Mouse (Mus musculus) cerebellum, adult 2 months (tissue): ENCODE data around the gene Wdr17.

Experiments
- CTCF ChIP-seq: fragments of 200-500 bp; IDR thresholded peaks from 2 replicates; pipeline ENCODE4 v1.5.1; 2011; ENCODE audit warnings: low read depth, mild to moderate bottlenecking, control low read depth, low read length, moderate library complexity, borderline replicate concordance; ENCODE audit not compliant: insufficient read depth
- POLR2A ChIP-seq: fragments of 200-500 bp; IDR thresholded peaks from 2 replicates; pipeline ENCODE4 v1.6.1; 2011; ENCODE audit warnings: low read length, control low read depth, borderline replicate concordance; ENCODE audit not compliant: insufficient read depth

GRCm38 (mm10) chr8:54864761-54865064 lies 22.3 kb downstream of the Wdr17 start:
- no peak for TF ChIP-seq POLR2A
- TF ChIP-seq CTCF: no peak
